Mouse (Mus musculus) Patski (cell line): ENCODE data around the gene Pcnx3. TPM values are rescaled to one million over a fixed set of nuclear protein-coding genes. Genes with fewer than 3 reads are reported as not detected.
"Not testable (repeated sequence)": the region's sequence is repeated elsewhere in the genome, so short reads cannot be mapped to it uniquely, and the experiment has no call there.

Source experiments
- ATAC-seq: fragments of 100-300 bp; one replicate; pipeline ENCODE4 v1.8.0; 2021
- CTCF ChIA-PET: fragments of 350-600 bp; sonication (Branson Sonifier 250); formaldehyde crosslinking; loops from one replicate; lab custom pipeline; 2022; ENCODE audit warnings: inconsistent platforms; lab: Charles Lee
- POLR2A ChIA-PET: fragments of 350-600 bp; sonication (Branson Sonifier 250); formaldehyde crosslinking; loops from one replicate; lab custom pipeline; 2022; ENCODE audit warnings: antibody characterized with exemption, inconsistent platforms; lab: Charles Lee
- DNase-seq: peaks from one replicate; pipeline ENCODE4 v3.0.0-alpha.2; 2011; ENCODE audit warnings: low read depth, low spot score
- H3K27me3 ChIP-seq: fragments of 371-371 bp; one replicate; pipeline ENCODE4 v1.5.1; 2021
- CTCF ChIP-seq: fragments of 100-300 bp; IDR thresholded peaks from one replicate; pipeline ENCODE4 v1.5.1; 2021
- in situ Hi-C: fragments of 300-500 bp; cut with MboI; formaldehyde crosslinking; loops from 3 replicates; pipeline ENCODE4 v1.11.1; 2018; ENCODE audit warnings: low pct_unique_long_range_greater_than_20kb, mixed read lengths
- polyA plus RNA-seq: library from polyadenylated mRNA; unstranded; gene quantifications from one replicate; pipeline ENCODE4 v1.2.3, GENCODE M21; 2021

Pcnx3 gene
- polyA plus RNA-seq, 1 experiment from 2014 or later = 78.8 TPM

GRCm38 (mm10) chr19:5693801-5694200, 5.1 kb upstream of the Pcnx3 start:
- CTCF ChIA-PET = interaction anchor here (1.0 kb wide), 1 partner anchor 32 kb away, joined by 3 read pairs; the partner anchor contains the start of gene Ehbp1l1
- no peaks in the 10 kb centered on the region for H3K27me3 ChIP-seq
- POLR2A ChIA-PET = interaction anchor here (0.9 kb wide), 1 partner anchor 31 kb away, joined by 3 read pairs; no protein-coding TSS in a partner anchor
- no peak for TF ChIP-seq CTCF
- no peak for DNase-seq
- no peak for ATAC-seq
- in situ Hi-C loops = no loop called here

GRCm38 (mm10) chr19:5692913-5693396, 4.2 kb upstream of the Pcnx3 start:
- H3K27me3 ChIP-seq = no peaks in the 10 kb centered on the region
- no peak for ATAC-seq
- DNase-seq = no peak
- ChIA-PET POLR2A (interaction anchor here (0.9 kb wide), 1 partner anchor 32 kb away, joined by 3 read pairs; no protein-coding TSS in a partner anchor), CTCF (interaction anchor here (0.5 to 1.0 kb wide), 2 partner anchors 33 to 169 kb away, joined by 3 read pairs; partner anchors contain the start of gene Ehbp1l1)
- no peak for TF ChIP-seq CTCF
- in situ Hi-C loops = no loop called here

DNA sequence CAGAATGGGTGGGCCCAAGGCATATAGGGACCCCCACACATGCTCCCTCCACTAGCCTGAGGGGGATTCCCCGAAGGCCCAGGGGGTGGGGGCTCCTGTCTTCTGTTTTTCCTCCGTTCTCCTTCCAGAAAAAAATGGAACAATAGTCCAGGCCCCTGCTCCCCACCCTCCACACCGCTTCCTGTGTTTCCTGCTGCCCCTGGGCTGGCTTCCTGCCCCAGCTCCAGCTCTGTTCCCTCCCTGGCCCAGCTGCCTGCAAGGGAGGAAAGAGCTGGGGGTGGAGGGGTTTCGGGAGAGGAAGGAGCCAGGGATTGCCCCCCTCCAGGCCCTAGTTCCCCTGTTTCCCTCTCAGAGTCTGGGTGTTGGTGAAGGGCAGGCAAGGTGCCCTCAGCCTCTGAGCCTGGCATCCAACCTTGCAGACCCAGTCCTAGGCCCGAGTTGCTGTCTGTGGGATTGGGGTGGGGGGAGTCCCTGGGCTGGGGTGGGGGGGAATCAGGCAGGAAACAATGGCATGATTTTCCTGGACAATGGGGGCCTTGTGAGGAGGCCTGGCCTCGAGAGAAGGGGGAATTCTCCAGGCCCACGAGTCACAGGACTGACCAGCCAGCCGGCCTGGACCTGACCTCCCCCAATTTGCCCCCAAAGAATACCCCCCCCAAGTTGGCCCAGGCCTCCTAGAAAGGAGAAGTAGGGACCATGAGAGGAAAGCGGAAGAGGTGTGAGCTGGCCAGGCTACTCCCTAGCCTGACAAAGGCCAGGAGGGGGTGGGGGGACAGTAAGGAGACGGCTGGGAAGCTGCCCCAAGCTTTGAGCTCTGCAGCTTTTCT, 3.6 kb upstream of the Pcnx3 start:
- DNase-seq (no peak), ATAC-seq (no peak)
- CTCF ChIA-PET = interaction anchor here (0.5 to 1.0 kb wide), 2 partner anchors 34 to 168 kb away, joined by 3 read pairs; partner anchors contain the start of gene Ehbp1l1
- no peaks in the 10 kb centered on the region for H3K27me3 ChIP-seq
- in situ Hi-C loops = no loop called here
- POLR2A ChIA-PET = interaction anchor here (0.6 kb wide), 2 partner anchors 79 to 94 kb away, joined by 3 read pairs; partner anchors contain the start of gene Scyl1
- no peak for TF ChIP-seq CTCF

DNA sequence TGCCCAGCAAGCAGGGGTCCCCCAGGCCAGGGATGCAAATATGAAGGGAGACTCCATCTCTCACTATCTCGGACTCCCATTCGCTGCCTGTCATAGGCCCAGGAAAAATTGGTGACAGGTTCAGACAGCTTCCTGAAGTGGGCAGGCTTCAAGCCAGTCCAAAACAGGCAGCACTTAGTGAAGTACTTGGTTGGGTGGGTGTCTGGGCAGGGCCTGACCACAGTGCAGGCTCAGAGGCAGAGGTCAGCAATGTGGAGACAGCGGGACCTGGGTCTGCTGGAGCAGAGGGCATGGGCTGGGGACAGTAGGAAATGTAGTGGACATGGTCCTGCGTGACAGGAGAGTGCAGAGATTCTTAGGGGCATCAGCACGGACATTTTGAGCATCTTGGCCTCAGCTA, 2.9 kb upstream of the Pcnx3 start:
- no peaks in the 10 kb centered on the region for H3K27me3 ChIP-seq
- TF ChIP-seq CTCF = no peak
- no peak for DNase-seq
- no peak for ATAC-seq
- POLR2A ChIA-PET = interaction anchor here (0.6 to 2.5 kb wide), 5 partner anchors 9 to 157 kb away, joined by 3 to 6 read pairs (median 3); partner anchors contain the start of gene Ehbp1l1
- CTCF ChIA-PET = interaction anchor here (1.1 to 2.5 kb wide), 5 partner anchors 8 to 95 kb away, joined by 3 to 10 read pairs (median 6); no protein-coding TSS in a partner anchor
- in situ Hi-C loops = no loop called here

GRCm38 (mm10) chr19:5690343-5690735, 1.6 kb upstream of the Pcnx3 start:
- no peak for ATAC-seq
- in situ Hi-C loops = no loop called here
- no peak for TF ChIP-seq CTCF
- ChIA-PET CTCF (interaction anchor here (1.1 to 2.5 kb wide), 5 partner anchors 10 to 97 kb away, joined by 3 to 10 read pairs (median 6); no protein-coding TSS in a partner anchor), POLR2A (interaction anchor here (1.4 to 2.5 kb wide), 4 partner anchors 10 to 158 kb away, joined by 3 to 6 read pairs (median 4); no protein-coding TSS in a partner anchor)
- DNase-seq = no peak
- H3K27me3 ChIP-seq = no peaks in the 10 kb centered on the region

- CTCF ChIA-PET = interaction anchor here (1.6 to 2.5 kb wide), 5 partner anchors 21 to 122 kb away, joined by 6 to 10 read pairs (median 6); partner anchors contain the start of gene Ap5b1
- no peak for TF ChIP-seq CTCF
- POLR2A ChIA-PET = interaction anchor here (0.7 to 2.5 kb wide), 9 partner anchors 8 to 498 kb away, joined by 3 to 6 read pairs (median 3); partner anchors contain the start of gene Sipa1
- peak; percentile 42 for DNase-seq
- ATAC-seq = peak; percentile 44
- H3K27me3 ChIP-seq = no peaks in the 10 kb centered on the region
- in situ Hi-C loops = no loop called here
Observed at GRCm38 (mm10) chr19:5689565-5690342, 1.0 kb upstream of the Pcnx3 start.

- peak; percentile 12 for DNase-seq
- H3K27me3 ChIP-seq = no peaks in the 10 kb centered on the region
- POLR2A ChIA-PET = interaction anchor here (0.7 to 1.8 kb wide), 11 partner anchors 9 to 498 kb away, joined by 3 to 5 read pairs (median 3); partner anchors contain the start of genes Rela and Sipa1
- ATAC-seq = no peak
- no peak for TF ChIP-seq CTCF
- in situ Hi-C loops = no loop called here
- CTCF ChIA-PET = interaction anchor here (0.9 to 2.5 kb wide), 4 partner anchors 22 to 121 kb away, joined by 3 to 10 read pairs (median 6); partner anchors contain the start of gene Ap5b1
Observed at GRCm38 (mm10) chr19:5689088-5689428, 350 bp upstream of the Pcnx3 start.

DNA sequence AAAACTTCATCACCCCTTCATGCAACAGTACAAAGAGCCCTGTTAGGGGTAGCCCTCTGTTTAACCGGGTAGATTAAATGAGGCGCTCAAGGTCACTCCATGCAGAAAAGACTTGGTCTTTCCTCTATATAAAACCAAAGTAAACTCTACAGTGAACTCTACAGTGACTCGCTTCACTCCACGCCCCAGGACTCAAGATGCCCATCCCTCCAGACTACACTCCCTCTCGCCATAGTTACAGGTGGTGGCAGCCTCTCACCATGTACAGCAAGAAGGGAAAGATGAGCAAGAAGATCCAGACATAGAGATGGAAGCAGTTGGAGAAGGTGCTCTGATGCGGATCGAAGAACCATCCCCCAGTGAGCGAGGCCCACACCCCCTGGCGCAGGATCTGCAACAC, 970 bp downstream of the Pcnx3 start:
- in situ Hi-C loops = no loop called here
- ATAC-seq (no peak), DNase-seq (no peak)
- POLR2A ChIA-PET = no interaction called here
- H3K27me3 ChIP-seq = no peaks in the 10 kb centered on the region
- CTCF ChIA-PET = no interaction called here
- no peak for TF ChIP-seq CTCF

DNA sequence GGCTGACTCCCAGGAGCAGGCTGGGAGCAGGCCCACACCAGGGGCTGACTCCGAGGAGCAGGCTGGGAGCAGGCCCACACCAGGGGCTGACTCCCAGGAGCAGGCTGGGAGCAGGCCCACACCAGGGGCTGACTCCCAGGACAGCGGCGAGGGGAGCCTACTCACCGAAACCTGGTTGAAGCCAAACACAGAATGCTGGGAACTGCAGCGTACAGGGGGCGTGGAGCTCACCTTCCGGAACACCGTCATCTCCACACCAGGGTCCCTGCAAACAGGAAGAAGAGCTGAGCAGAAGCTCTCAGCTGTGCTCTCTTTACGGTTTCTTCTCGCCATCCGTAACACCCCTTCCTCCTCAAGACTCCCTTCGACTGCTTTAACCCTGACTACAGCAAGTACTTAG, 1.8 kb downstream of the Pcnx3 start:
- H3K27me3 ChIP-seq, POLR2A ChIA-PET, in situ Hi-C loops, DNase-seq, ATAC-seq: not testable (repeated sequence)
- CTCF ChIA-PET = interaction anchor here (0.7 kb wide), 2 partner anchors 8 to 16 kb away, joined by 3 read pairs; no protein-coding TSS in a partner anchor

GRCm38 (mm10) chr19:5686437-5686836, 2.3 kb downstream of the Pcnx3 start:
- CTCF ChIA-PET = no interaction called here
- no peaks in the 10 kb centered on the region for H3K27me3 ChIP-seq
- in situ Hi-C loops = no loop called here
- no peak for ATAC-seq
- TF ChIP-seq CTCF = no peak
- DNase-seq = no peak
- POLR2A ChIA-PET = no interaction called here
